Mouse (Mus musculus): ENCODE measurements around the gene Ccdc22.

GRCm38 (mm10) chrX:7635101-7635500 lies 29.8 kb upstream of the Ccdc22 start:
- TF ChIP-seq POLR2A (IDR thresholded peaks at IDR 0.05; ENCODE audit: extremely low read depth, insufficient read depth, low read length) (no peak), CTCF (IDR thresholded peaks at IDR 0.05; ENCODE audit: low read depth, low read length) (no peak)
